8 mouse cellular contexts compared by ENCODE assay signal in genomic region chr6:94700067-94700491, GRCm38 (mm10). TPM values are rescaled to one million over a fixed set of nuclear protein-coding genes. Genes with fewer than 3 reads are reported as not detected.
DNase-seq lines count a peak whose midpoint lies in the region; ATAC-seq and TF ChIP-seq lines count a peak whose summit lies in the region.

TSS of gene Lrig1 (minus strand) at chr6:94700158.

- peak within 1 kb of the TSS; percentile 91 for H3K27ac ChIP-seq in limb, embryonic 13.5 days
- peak within 1 kb of the TSS; percentile 80 for H3K27ac ChIP-seq in midbrain, embryonic 15.5 days

- peak; percentile 88 for TF ChIP-seq POLR2A in brain, embryonic 14.5 days (IDR thresholded peaks at IDR 0.05; ENCODE audit: borderline replicate concordance, extremely low read depth, insufficient read depth, insufficient read length, poor library complexity, severe bottlenecking)

- TF ChIP-seq CTCF in brain, embryonic 14.5 days (IDR thresholded peaks at IDR 0.05; ENCODE audit: borderline replicate concordance, extremely low read depth, insufficient read depth, insufficient read length) = no peak

- H3K9me3 ChIP-seq in limb, embryonic 13.5 days = no peaks in the 10 kb centered on the region
- H3K9me3 ChIP-seq in midbrain, embryonic 15.5 days = no peaks in the 10 kb centered on the region

- peaks cover 5% of the 10 kb centered on the region; the same call in 1 of the 2 replicates for H3K27me3 ChIP-seq in limb, embryonic 13.5 days
- H3K27me3 ChIP-seq in midbrain, embryonic 15.5 days (replicated peaks) = no peaks in the 10 kb centered on the region

- H3K4me3 ChIP-seq in limb, embryonic 13.5 days = peak within 1 kb of the TSS; percentile 98
- peak within 1 kb of the TSS; percentile 76 for H3K4me3 ChIP-seq in midbrain, embryonic 15.5 days

- no peaks in the 10 kb centered on the region for H3K36me3 ChIP-seq in limb, embryonic 13.5 days
- H3K36me3 ChIP-seq in midbrain, embryonic 15.5 days (replicated peaks) = no peaks in the 10 kb centered on the region

- peak; percentile 95 for ATAC-seq in erythroblast, adult 5-6 weeks (replicated peaks; ENCODE audit: low FRiP score, poor library complexity, severe bottlenecking)
- ATAC-seq in limb, embryonic 13.5 days (ENCODE audit: low FRiP score, low read depth) = peak; percentile 99
- peak; percentile 99 for ATAC-seq in midbrain, embryonic 15.5 days (replicated peaks)

- H3K4me1 ChIP-seq in limb, embryonic 13.5 days = peaks cover 51% of the 10 kb centered on the region
- H3K4me1 ChIP-seq in midbrain, embryonic 15.5 days = peaks cover 48% of the 10 kb centered on the region

- DNase-seq in 3T3-L1 (ENCODE audit: low read depth, low spot score) = peak; percentile 100
- peak; percentile 100 for DNase-seq in brain, embryonic 14.5 days (ENCODE audit: low read depth)
- peak; percentile 98 to 99 for DNase-seq in heart, adult 9 months (ENCODE audit: low spot score in 2 of 2)
- peak; percentile 99 for DNase-seq in kidney, adult 9 months
- peak; percentile 83 to 84 for DNase-seq in spleen, adult 18-20 months

- peak within 1 kb of the TSS; percentile 96 for H3K9ac ChIP-seq in limb, embryonic 13.5 days
- peak within 1 kb of the TSS; percentile 85 for H3K9ac ChIP-seq in midbrain, embryonic 15.5 days

- under 1% methylated on average over 40 of the region's 40 CpGs for WGBS in limb, embryonic 13.5 days
- 1% methylated on average over 27 of the region's 40 CpGs for WGBS in midbrain, embryonic 15.5 days

- H3K4me2 ChIP-seq in limb, embryonic 13.5 days (replicated peaks) = peak within 1 kb of the TSS; percentile 90
- H3K4me2 ChIP-seq in midbrain, embryonic 15.5 days = peak within 1 kb of the TSS; percentile 92

RNA-seq across cellular contexts. Expression of gene Lrig1, which starts in this region (rescaled TPM):
- 27.4 and 39.1 TPM in 2 replicates for polyA plus RNA-seq in brain, embryonic 14.5 days (2012; rRNA removed)
- 1.2 and 2.5 TPM in 2 replicates for total RNA-seq in erythroblast, adult 5-6 weeks (2015; ENCODE audit: low replicate concordance)
- total RNA-seq in erythroblast, adult 5-6 weeks (2017; ENCODE audit: low replicate concordance) = 1.3 and 2.5 TPM in 2 replicates
- 19.0 and 23.5 TPM in 2 replicates for polyA plus RNA-seq in limb, embryonic 13.5 days (2015; fragmentation: Nextera tagmentation; extraction: Ambion mirVana)
- polyA plus RNA-seq in midbrain, embryonic 15.5 days (2015; fragmentation: Nextera tagmentation; extraction: Ambion mirVana) = 16.0 and 18.7 TPM in 2 replicates

Comparison
In these comparisons a context has a peak if more than half of its experiments do, and no peak if none do; other contexts are left out.
1. Peak in every context shown above with its lines: DNase-seq, ATAC-seq, H3K4me3 ChIP-seq and H3K27ac ChIP-seq.